Mouse (Mus musculus) layer of hippocampus, adult 9-10 months (tissue): ENCODE results near the gene Adora2b.
"Not testable (repeated sequence)": the region's sequence is repeated elsewhere in the genome, so short reads cannot be mapped to it uniquely, and the experiment has no call there.

ENCODE experiments used
- DNase-seq: peaks from one replicate; pipeline ENCODE4 v3.0.0; 2022; ENCODE audit warnings: low spot score

Gene Adora2b

GRCm38 (mm10) chr11:62264018-62264417 is 15.2 kb downstream of the Adora2b start:
- no peak for DNase-seq

DNA sequence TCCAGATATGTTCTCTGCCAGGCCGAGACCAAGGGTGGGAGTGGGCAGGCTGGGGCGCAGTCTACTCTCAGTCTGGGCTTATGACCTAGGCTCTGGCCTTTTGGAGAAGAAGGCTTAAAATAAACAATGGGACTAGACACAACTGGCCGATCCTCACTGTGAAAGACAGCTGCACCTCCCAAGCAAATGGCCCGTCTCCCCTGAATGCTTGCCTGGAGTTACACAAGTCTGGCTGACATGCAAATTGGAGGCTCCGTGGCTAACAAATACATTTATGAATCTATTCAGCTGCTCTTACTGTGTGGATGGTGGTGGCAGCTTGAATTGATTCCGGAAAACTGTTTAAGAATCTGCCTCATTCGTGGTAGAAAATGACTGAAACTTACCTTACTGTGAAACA is 16.9 kb downstream of the Adora2b start:
- no peak for DNase-seq

DNA sequence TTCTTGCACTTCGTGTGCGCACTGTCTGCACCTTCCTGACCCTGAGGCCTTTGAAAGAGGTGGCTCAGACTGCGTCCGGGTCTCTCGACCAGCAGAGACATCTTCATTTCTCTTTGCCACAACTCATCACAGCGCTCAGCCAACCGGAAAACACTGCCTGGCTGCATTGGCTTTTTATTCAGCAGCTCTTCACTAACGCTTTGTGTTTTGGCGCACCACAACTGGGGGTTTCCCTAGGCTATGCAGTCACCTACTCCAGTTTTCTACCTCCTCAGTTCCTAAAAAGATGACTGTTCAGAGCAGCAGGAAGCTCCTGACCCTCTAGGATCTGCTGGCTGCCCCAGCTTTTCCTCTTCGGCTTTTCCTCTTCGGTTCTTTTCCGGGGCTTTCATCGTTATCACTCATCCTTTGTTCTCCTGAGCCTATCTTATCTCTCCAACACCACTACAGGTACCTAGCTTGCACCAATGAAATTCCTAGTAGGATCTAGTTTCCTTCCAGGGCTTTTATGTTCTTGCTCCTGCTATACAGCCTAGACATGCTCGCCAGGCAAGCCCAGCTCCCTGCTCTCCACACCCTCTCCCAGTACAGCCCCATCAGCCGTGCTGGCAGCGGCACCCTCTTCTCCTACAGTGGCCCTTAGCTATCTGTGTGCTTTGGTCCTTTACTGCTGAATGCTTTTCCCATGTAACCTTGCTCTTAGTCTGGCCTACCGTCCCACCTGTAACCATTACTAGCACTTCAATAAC is 17.9 kb downstream of the Adora2b start:
- DNase-seq = no peak

- DNase-seq = no peak
These were observed 19.6 kb downstream of the Adora2b start for GRCm38 (mm10) chr11:62268381-62268780.

GRCm38 (mm10) chr11:62269097-62269496 is 20.3 kb downstream of the Adora2b start:
- no peak for DNase-seq

DNA sequence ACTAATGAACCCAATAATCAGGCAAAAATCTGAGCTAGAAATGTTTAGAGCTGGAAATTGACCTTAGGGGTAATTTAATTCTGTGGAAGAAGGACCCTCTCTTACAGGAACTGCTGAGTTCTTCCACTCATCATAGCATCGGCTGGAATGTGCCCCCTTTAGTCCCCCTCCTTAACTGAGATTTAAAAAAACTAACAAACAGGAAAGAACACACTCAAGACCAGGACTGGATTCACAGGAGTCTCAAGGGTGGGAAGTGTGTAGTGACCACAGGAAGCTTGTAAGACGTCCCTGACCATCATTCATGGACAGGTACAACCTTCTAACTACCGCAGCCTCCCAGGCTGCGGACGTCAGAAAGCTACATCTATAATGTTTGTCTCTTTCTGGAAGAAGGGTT is 22.1 kb downstream of the Adora2b start:
- no peak for DNase-seq

DNA sequence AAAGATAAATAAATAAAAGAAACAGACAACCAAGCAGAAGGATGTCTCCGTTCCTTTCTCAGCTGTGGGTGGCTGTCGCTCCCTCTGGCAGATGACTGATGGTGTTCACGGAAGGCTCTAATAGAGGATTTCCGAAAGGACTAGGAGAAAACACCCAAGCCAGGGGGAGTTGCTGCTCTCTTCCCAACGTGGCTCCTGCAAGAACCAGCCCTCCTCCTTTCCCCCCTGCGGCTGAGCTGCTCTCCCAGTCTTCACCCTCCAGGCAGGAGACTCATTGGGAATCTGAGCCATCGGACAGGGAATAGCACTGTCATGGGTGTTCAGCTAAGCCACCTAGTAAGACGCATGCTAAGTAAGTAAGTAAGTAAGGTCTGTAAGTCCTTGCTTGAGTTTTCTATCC is 28.3 kb downstream of the Adora2b start:
- no peak for DNase-seq

- DNase-seq = no peak
These were observed 29.2 kb downstream of the Adora2b start for GRCm38 (mm10) chr11:62278027-62278426.

DNA sequence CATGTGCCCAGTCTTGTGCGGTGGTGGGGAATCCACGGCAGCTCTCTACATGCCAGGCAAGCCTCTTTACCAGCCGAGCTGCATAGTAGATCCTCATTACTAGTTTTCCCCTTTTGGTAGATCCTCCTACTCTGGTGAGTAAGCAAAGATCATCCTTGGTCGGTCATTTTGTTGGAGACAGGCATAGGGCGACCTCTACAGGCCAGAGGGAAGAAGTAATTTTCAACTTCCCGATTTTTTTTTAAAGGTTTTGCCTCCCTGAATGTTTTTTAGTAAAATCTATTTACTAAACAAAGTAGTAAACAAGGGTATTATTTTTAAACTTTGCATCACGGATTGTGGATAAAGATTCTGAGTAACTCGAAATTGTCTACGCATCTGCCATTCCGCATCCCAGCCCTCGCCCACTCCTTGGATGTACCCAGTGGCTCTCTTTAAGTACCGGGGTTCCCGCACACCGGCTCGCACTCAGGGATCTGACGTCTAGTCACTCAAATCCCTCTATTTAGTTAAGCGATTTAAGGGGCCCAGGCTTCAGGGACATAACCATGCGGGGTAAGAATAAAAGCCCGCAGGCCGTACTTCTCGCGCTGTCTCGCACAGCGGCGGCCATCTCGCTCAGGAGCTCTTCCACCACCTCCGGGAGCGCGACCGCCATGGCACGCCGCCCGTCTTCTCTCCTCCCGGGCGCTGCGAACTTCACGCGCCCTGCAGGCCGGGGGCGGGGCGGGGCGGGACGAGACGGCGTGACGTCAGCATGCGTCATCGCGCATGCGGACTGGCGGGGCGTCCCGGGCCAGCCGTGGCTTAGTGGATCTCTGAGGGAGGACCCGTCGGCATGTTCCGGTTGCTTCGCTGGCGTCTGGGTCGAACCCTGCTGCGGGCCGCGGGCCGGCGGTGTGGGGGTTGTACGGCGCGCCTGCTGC is 32.2 kb downstream of the Adora2b start, which contains the start of the genes Zswim7 and Ttc19:
Zswim7 (minus strand) TSS at position 701 of the 926 bp plus-strand sequence.
Ttc19 (plus strand) TSS at position 799 of the 926 bp plus-strand sequence.
- DNase-seq = peak; percentile 78

- no peak for DNase-seq
These were observed 32.8 kb downstream of the Adora2b start for GRCm38 (mm10) chr11:62281601-62281997.

- not testable (repeated sequence) for DNase-seq
These were observed 35.2 kb downstream of the Adora2b start for GRCm38 (mm10) chr11:62284020-62284419.

- DNase-seq = no peak
These were observed 36.2 kb downstream of the Adora2b start for GRCm38 (mm10) chr11:62285020-62285419.

GRCm38 (mm10) chr11:62287700-62288099 is 38.9 kb downstream of the Adora2b start:
- no peak for DNase-seq

DNA sequence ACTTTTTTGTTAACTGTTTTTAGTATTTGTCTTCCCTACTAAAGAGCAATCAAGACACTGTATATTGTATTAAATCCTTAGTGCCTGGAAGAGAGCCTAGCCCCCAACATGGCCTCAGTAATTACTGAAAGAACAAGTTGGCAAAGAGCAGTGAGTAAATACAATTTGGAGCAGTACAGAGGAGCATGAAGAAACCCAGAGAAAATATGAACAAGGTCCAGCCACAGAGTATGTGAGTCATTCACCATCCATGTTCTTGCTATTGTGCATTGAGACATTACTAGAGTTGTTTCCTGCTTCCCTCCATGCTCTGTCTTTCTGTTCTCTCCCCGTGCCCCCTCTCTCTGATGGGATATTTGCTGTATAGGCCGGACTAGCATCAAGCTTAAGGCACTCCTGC is 45.3 kb downstream of the Adora2b start:
- DNase-seq = no peak

DNA sequence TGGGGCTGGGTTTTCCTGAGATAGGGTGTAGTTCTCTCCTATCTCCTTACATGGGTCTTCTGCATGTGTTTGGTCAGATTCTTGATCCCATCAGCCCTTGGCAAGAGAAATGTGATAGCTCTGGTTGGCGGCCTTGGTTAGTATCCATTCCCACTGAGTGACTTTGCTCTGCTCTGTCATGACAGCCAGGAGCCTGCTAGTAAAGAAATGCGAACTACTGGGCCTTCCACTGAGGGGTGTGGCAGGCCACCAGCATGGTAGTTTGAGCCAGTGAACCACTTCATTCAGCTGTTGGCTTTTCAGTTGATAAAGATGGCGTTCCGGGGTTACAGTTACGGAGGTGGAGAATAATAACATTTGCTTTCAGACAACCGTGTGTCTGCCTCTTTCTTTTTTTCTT is 50.1 kb downstream of the Adora2b start:
- no peak for DNase-seq

GRCm38 (mm10) chr11:62305866-62306265 is 57.1 kb downstream of the Adora2b start:
- no peak for DNase-seq

GRCm38 (mm10) chr11:62309296-62309695 is 60.5 kb downstream of the Adora2b start:
- DNase-seq = no peak

DNA sequence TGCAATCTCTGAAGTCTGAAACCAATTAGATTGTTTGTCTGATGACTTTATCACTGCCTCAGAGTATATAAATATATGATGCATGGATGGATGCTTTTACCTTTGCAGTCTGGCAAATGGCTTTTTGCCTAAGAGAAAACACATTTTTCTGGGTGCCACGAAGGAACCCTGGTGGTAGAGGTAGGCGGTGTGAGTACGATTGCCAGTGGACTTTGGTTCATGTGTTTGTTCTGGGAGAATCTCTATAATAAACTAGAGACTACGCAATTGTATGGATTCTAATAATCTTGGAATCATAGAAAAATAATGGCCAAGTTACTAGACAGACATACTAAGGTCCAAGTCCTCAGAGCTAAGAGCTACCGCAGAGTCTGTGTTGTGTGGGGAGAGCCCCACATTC is 66.2 kb downstream of the Adora2b start:
- DNase-seq = no peak
